Mouse (Mus musculus) ES-E14 (cell line): ENCODE data around the gene Cdh22. TPM values are rescaled to one million over a fixed set of nuclear protein-coding genes. Genes with fewer than 3 reads are reported as not detected.

ENCODE experiments used
- DNase-seq: peaks from one replicate; pipeline ENCODE4 v3.0.0-alpha.2; 2013; ENCODE audit warnings: low read depth, low spot score
- H3K27ac ChIP-seq: 2 replicates; pipeline ENCODE4 v1.5.1; 2012; ENCODE audit warnings: low read depth, mild to moderate bottlenecking, low read length, moderate library complexity, mixed read lengths; ENCODE audit not compliant: poor library complexity, insufficient read depth, severe bottlenecking
- H3K36me3 ChIP-seq: 2 replicates; pipeline ENCODE4 v1.6.1; 2012; ENCODE audit warnings: mild to moderate bottlenecking, low read length, moderate library complexity, mixed read lengths; ENCODE audit not compliant: control insufficient read depth, poor library complexity, insufficient read depth, severe bottlenecking
- H3K4me1 ChIP-seq, 2 experiments: fragments of 150-350 bp in 1 of 2; sonication (generic) in 1 of 2; 2 replicates each; pipeline ENCODE4 v1.6.1; 2012; ENCODE audit warnings: low read length in 2 of 2, mild to moderate bottlenecking in 1 of 2, mixed read lengths in 1 of 2; ENCODE audit not compliant: control insufficient read depth in 2 of 2, insufficient read depth in 2 of 2, poor library complexity in 1 of 2
- H3K4me3 ChIP-seq, 2 experiments: fragments of 150-350 bp in 1 of 2; sonication (generic) in 1 of 2; 2 replicates each; pipeline ENCODE4 v1.5.1; 2012; ENCODE audit warnings: low read length in 2 of 2, low read depth in 1 of 2, mild to moderate bottlenecking in 1 of 2, mixed read lengths in 1 of 2; ENCODE audit not compliant: insufficient read depth in 1 of 2, poor library complexity in 1 of 2, severe bottlenecking in 1 of 2
- H3K9ac ChIP-seq: 2 replicates; pipeline ENCODE4 v1.6.1; 2012; ENCODE audit warnings: low read depth, mild to moderate bottlenecking, low read length, mixed read lengths; ENCODE audit not compliant: poor library complexity, insufficient read depth, severe bottlenecking
- H3K9me3 ChIP-seq: fragments of 150-350 bp; sonication (generic); 2 replicates; pipeline ENCODE4 v1.6.1; 2012; ENCODE audit warnings: low read depth, mild to moderate bottlenecking, low read length; ENCODE audit not compliant: control insufficient read depth, insufficient read depth
- CHD2 ChIP-seq: IDR thresholded peaks from 2 replicates; pipeline ENCODE4 v1.6.1; 2014; ENCODE audit warnings: mild to moderate bottlenecking, low read depth, low read length, inconsistent platforms
- HCFC1 ChIP-seq: IDR thresholded peaks from 2 replicates; pipeline ENCODE4 v1.6.1; 2012; ENCODE audit warnings: low read length, inconsistent platforms, borderline replicate concordance; ENCODE audit not compliant: insufficient read depth
- MAFK ChIP-seq: IDR thresholded peaks from 2 replicates; pipeline ENCODE4 v1.6.1; 2014; ENCODE audit warnings: mild to moderate bottlenecking, low read depth, low read length, inconsistent platforms; ENCODE audit not compliant: insufficient read depth
- ZC3H11A ChIP-seq: IDR thresholded peaks from 2 replicates; pipeline ENCODE4 v1.6.1; 2012; ENCODE audit warnings: low read depth, mild to moderate bottlenecking, inconsistent platforms, low read length, borderline replicate concordance
- ZNF384 ChIP-seq: IDR thresholded peaks from 2 replicates; pipeline ENCODE4 v1.6.1; 2012; ENCODE audit warnings: low read depth, low read length, inconsistent platforms
- in situ Hi-C, 2 experiments: fragments of 600-800 bp; cut with MboI; formaldehyde crosslinking; loops; one replicate each; pipeline ENCODE4 v1.15.1; 2025; ENCODE audit warnings: low sequenced_read_pairs in 2 of 2, inconsistent platforms in 1 of 2; ENCODE audit not compliant: unreplicated experiment in 2 of 2
- total RNA-seq: library from RNA; depleted of rRNA; stranded (reverse); fragments of 300-350 nt; gene quantifications from 2 replicates; pipeline ENCODE4 v1.2.3, GENCODE M21; 2012

Cdh22 gene
- total RNA-seq, 1 experiment = 0.13 TPM

DNA sequence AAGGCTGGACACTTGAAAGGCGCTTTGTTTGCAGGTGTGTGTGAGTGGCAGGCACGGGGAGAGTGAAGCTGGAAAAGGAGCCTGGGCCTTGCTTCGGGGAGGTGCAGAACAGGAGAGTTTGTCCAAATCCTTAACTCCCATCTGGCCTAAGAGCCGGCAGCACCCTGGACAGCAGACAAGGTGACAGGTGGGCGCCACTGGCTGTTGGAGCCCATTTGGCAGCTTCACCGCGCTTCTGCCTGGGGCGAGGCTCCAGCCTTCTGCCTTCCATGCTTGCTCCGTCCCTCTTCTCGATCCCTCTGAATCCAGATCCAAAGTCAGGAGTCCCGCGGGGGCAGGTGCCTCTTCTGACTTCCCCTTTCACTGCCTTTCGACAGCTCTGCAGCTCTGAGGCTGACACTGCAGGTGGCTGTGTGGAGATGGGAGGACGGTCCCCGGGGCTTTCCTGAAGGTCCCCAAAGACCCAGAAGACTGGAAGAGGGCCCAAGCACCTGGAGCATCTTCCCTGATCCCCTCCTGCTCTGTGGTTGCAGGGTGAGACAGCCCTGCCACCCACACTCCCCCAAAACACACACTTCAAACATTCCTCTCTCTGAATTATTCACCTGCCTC lies 5.0 kb upstream of the Cdh22 start:
- DNase-seq = peak; percentile 48
- no peak overlapping the region for H3K27ac ChIP-seq
- TF ChIP-seq ZC3H11A = no peak
- no peak for TF ChIP-seq HCFC1
- no peak for TF ChIP-seq MAFK
- TF ChIP-seq CHD2 = no peak
- no peak for TF ChIP-seq ZNF384
- no peaks in the 10 kb centered on the region for H3K9me3 ChIP-seq
- H3K9ac ChIP-seq = no peak overlapping the region
- no peak overlapping the region for H3K4me3 ChIP-seq
- H3K36me3 ChIP-seq = no peaks in the 10 kb centered on the region
- H3K4me1 ChIP-seq = no peaks in the 10 kb centered on the region
- in situ Hi-C loops = no loop called here

- TF ChIP-seq HCFC1 (no peak), MAFK (no peak), ZC3H11A (no peak)
- Histone ChIP-seq H3K4me3 (no peak overlapping the region), H3K9ac (no peak overlapping the region), H3K36me3 (no peaks in the 10 kb centered on the region), H3K4me1 (no peaks in the 10 kb centered on the region), H3K9me3 (no peaks in the 10 kb centered on the region), H3K27ac (no peak overlapping the region)
- DNase-seq = no peak
- in situ Hi-C loops = no loop called here
Measured at GRCm38 (mm10) chr2:165238416-165239145, 3.9 kb upstream of the Cdh22 start.

- H3K27ac ChIP-seq = no peak overlapping the region
- no peaks in the 10 kb centered on the region for H3K9me3 ChIP-seq
- TF ChIP-seq ZC3H11A (no peak), MAFK (no peak), ZNF384 (no peak), CHD2 (no peak), HCFC1 (no peak)
- no peaks in the 10 kb centered on the region for H3K4me1 ChIP-seq
- DNase-seq = no peak
- H3K36me3 ChIP-seq = no peaks in the 10 kb centered on the region
- H3K4me3 ChIP-seq = peak overlapping the region; percentile 75 to 78
- in situ Hi-C loops = no loop called here
- H3K9ac ChIP-seq = peak overlapping the region; percentile 57
Measured at GRCm38 (mm10) chr2:165234291-165234612, 401 bp downstream of the Cdh22 start.

DNA sequence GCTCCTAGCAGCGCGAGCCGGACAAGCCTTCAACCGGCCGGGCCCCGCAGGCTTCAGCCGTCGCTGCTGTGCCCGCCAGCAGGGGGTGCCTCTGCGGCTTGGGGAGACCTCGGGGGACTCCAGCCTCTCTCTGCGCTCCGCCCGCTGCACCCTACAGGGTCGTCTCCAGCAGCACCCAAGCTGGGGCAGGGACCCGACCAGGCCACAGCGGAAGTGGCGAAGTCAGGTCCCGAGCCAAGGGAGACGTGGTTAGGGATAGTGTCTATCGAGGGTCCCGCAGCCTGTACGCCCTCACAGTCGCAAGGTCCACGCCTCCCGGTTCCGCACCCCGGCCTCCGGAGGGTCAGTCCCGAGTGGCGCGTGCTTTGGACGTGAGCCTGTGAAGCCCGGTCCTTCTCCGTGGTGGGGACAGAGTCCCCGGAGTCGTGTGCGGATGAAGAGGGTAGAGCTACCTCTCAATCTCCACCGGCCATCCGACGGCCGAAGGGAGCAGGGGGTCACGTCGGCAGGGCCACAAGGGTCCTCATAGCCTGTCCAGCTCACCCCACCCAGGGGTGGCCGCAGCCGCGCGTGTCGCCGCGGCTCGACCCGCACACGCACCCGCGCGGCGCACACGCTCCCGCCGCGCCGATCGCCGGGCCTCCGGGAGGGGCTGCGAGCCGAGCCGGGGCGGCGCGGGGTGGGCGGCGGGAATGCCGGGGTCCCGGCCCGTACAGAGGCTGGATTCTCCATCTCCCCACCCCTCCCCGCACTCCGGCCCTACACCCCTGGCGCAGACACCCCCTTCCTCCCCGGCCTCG lies 962 bp downstream of the Cdh22 start:
- Histone ChIP-seq H3K36me3 (no peaks in the 10 kb centered on the region), H3K27ac (no peak overlapping the region), H3K4me1 (no peaks in the 10 kb centered on the region), H3K9me3 (no peaks in the 10 kb centered on the region), H3K4me3 (peak overlapping the region; percentile 75 to 78; a peak in 3 of 4 replicates), H3K9ac (peak overlapping the region; percentile 57; the same call in 1 of the 2 replicates)
- TF ChIP-seq ZC3H11A = no peak
- no peak for TF ChIP-seq HCFC1
- TF ChIP-seq CHD2 = no peak
- no peak for TF ChIP-seq MAFK
- TF ChIP-seq ZNF384 = no peak
- peak; percentile 38 for DNase-seq
- in situ Hi-C loops = no loop called here
